Mouse (Mus musculus) erythroblast, embryonic 14.5 days (primary cell): ENCODE data around the gene Fbxo42. TPM values are rescaled to one million over a fixed set of nuclear protein-coding genes. Genes with fewer than 3 reads are reported as not detected.

Experiments used
- H3K27me3 ChIP-seq: 2 replicates; pipeline ENCODE4 v1.6.1; 2012; ENCODE audit warnings: inconsistent platforms; ENCODE audit not compliant: control insufficient read depth
- H3K36me3 ChIP-seq: 2 replicates; pipeline ENCODE4 v1.6.1; 2012; ENCODE audit warnings: mild to moderate bottlenecking, inconsistent platforms; ENCODE audit not compliant: control insufficient read depth
- H3K4me1 ChIP-seq: 2 replicates; pipeline ENCODE4 v1.6.1; 2012; ENCODE audit warnings: inconsistent platforms; ENCODE audit not compliant: control insufficient read depth
- H3K4me3 ChIP-seq: replicated peaks from 2 replicates; pipeline ENCODE3; 2012; ENCODE audit warnings: moderate library complexity, mild to moderate bottlenecking, inconsistent platforms
- H3K9me3 ChIP-seq: 2 replicates; pipeline ENCODE4 v1.6.1; 2012; ENCODE audit warnings: low read length, inconsistent platforms, mixed read lengths; ENCODE audit not compliant: control insufficient read depth
- GATA1 ChIP-seq: IDR thresholded peaks from 2 replicates; pipeline ENCODE4 v1.6.1; 2012; ENCODE audit warnings: low read length, inconsistent platforms, mixed read lengths
- TAL1 ChIP-seq: IDR thresholded peaks from 3 replicates; pipeline ENCODE4 v1.6.1; 2012; ENCODE audit warnings: low read length, inconsistent platforms, mixed read lengths
- polyA plus RNA-seq: library from polyadenylated mRNA; stranded (reverse); fragments of >175 nt; gene quantifications from 2 replicates; pipeline ENCODE4 v1.2.3, GENCODE M21; 2012

The Fbxo42 gene
- polyA plus RNA-seq, 1 experiment: 6.2 TPM

- Histone ChIP-seq H3K9me3 (no peaks in the 10 kb centered on the region), H3K4me3 (no peak overlapping the region), H3K36me3 (no peaks in the 10 kb centered on the region), H3K4me1 (peaks cover 26% of the 10 kb centered on the region), H3K27me3 (peaks cover 96% of the 10 kb centered on the region)
- TF ChIP-seq GATA1 (no peak), TAL1 (no peak)
Measured at GRCm38 (mm10) chr4:141241861-141242260, 94.1 kb downstream of the Fbxo42 start.

- Histone ChIP-seq H3K4me3 (no peak overlapping the region), H3K36me3 (no peaks in the 10 kb centered on the region)
- TF ChIP-seq TAL1 (no peak), GATA1 (no peak)
Measured at GRCm38 (mm10) chr4:141242651-141243241, 95.0 kb downstream of the Fbxo42 start.

GRCm38 (mm10) chr4:141243636-141244035 lies 95.9 kb downstream of the Fbxo42 start:
- Histone ChIP-seq H3K9me3 (peaks cover 2% of the 10 kb centered on the region; the same call in 1 of the 2 replicates), H3K36me3 (no peaks in the 10 kb centered on the region), H3K27me3 (peaks cover 100% of the 10 kb centered on the region), H3K4me1 (peaks cover 41% of the 10 kb centered on the region), H3K4me3 (no peak overlapping the region)
- no peak for TF ChIP-seq GATA1
- TF ChIP-seq TAL1: no peak

More at GRCm38 (mm10) chr4:141242651-141243241, 95.0 kb downstream of the Fbxo42 start:
- H3K9me3 ChIP-seq: peaks cover 2% of the 10 kb centered on the region; the same call in 1 of the 2 replicates
- H3K4me1 ChIP-seq: peaks cover 34% of the 10 kb centered on the region
- H3K27me3 ChIP-seq: peaks cover 99% of the 10 kb centered on the region

- TF ChIP-seq GATA1: no peak
- TF ChIP-seq TAL1: no peak
- Histone ChIP-seq H3K4me3 (no peak overlapping the region), H3K27me3 (peaks cover 100% of the 10 kb centered on the region), H3K9me3 (peaks cover 2% of the 10 kb centered on the region; the same call in 1 of the 2 replicates), H3K4me1 (peaks cover 41% of the 10 kb centered on the region), H3K36me3 (no peaks in the 10 kb centered on the region)
Measured at GRCm38 (mm10) chr4:141244401-141244800, 96.7 kb downstream of the Fbxo42 start.

GRCm38 (mm10) chr4:141244931-141245425 lies 97.3 kb downstream of the Fbxo42 start:
- TF ChIP-seq GATA1 (no peak), TAL1 (no peak)
- H3K36me3 ChIP-seq: no peaks in the 10 kb centered on the region
- peaks cover 2% of the 10 kb centered on the region; the same call in 1 of the 2 replicates for H3K9me3 ChIP-seq
- peaks cover 96% of the 10 kb centered on the region for H3K27me3 ChIP-seq
- H3K4me1 ChIP-seq: peaks cover 36% of the 10 kb centered on the region
- no peak overlapping the region for H3K4me3 ChIP-seq

GRCm38 (mm10) chr4:141246089-141246997 lies 98.6 kb downstream of the Fbxo42 start:
- Histone ChIP-seq H3K4me1 (peaks cover 26% of the 10 kb centered on the region), H3K9me3 (peaks cover 2% of the 10 kb centered on the region; the same call in 1 of the 2 replicates), H3K36me3 (no peaks in the 10 kb centered on the region), H3K4me3 (no peak overlapping the region), H3K27me3 (peaks cover 88% of the 10 kb centered on the region)
- TF ChIP-seq TAL1 (no peak), GATA1 (no peak)

GRCm38 (mm10) chr4:141246998-141247350 lies 99.3 kb downstream of the Fbxo42 start:
- no peak overlapping the region for H3K4me3 ChIP-seq
- TF ChIP-seq GATA1 (no peak), TAL1 (no peak)
- peaks cover 2% of the 10 kb centered on the region; the same call in 1 of the 2 replicates for H3K9me3 ChIP-seq
- H3K36me3 ChIP-seq: no peaks in the 10 kb centered on the region
- peaks cover 84% of the 10 kb centered on the region for H3K27me3 ChIP-seq
- peaks cover 26% of the 10 kb centered on the region for H3K4me1 ChIP-seq

- Histone ChIP-seq H3K4me1 (peaks cover 26% of the 10 kb centered on the region), H3K27me3 (peaks cover 74% of the 10 kb centered on the region), H3K4me3 (peak overlapping the region; percentile 52), H3K9me3 (peaks cover 2% of the 10 kb centered on the region; the same call in 1 of the 2 replicates), H3K36me3 (no peaks in the 10 kb centered on the region)
- no peak for TF ChIP-seq TAL1
- TF ChIP-seq GATA1: no peak
Measured at GRCm38 (mm10) chr4:141247776-141248613, 100.3 kb downstream of the Fbxo42 start.
